Mouse (Mus musculus) forebrain, embryonic 16.5 days (tissue): ENCODE data around the gene Trim25. TPM values are rescaled to one million over a fixed set of nuclear protein-coding genes. Genes with fewer than 3 reads are reported as not detected.

Experiments
- ATAC-seq: fragments of 200-750 bp; cut with Nextera tagmentation; 2 replicates; pipeline ENCODE4 v1.8.0; 2017; ENCODE audit warnings: mild to moderate bottlenecking, moderate library complexity
- H3K27ac ChIP-seq: fragments of 300-500 bp; sonication (generic); 2 replicates; pipeline ENCODE4 v1.5.1; 2014; ENCODE audit warnings: low read length, control low read depth
- H3K27me3 ChIP-seq: fragments of 300-500 bp; sonication (generic); replicated peaks from 2 replicates; pipeline ENCODE4 v1.6.1; 2014; ENCODE audit warnings: low read length; ENCODE audit not compliant: control insufficient read depth, insufficient read depth
- H3K36me3 ChIP-seq: fragments of 300-500 bp; sonication (generic); 2 replicates; pipeline ENCODE4 v1.6.1; 2014; ENCODE audit not compliant: control insufficient read depth, insufficient read depth
- H3K4me1 ChIP-seq: fragments of 300-500 bp; sonication (generic); replicated peaks from 2 replicates; pipeline ENCODE4 v1.6.1; 2014; ENCODE audit warnings: low read length; ENCODE audit not compliant: control insufficient read depth, insufficient read depth
- H3K4me2 ChIP-seq: fragments of 300-500 bp; sonication (generic); 2 replicates; pipeline ENCODE4 v1.6.1; 2014; ENCODE audit warnings: mild to moderate bottlenecking, low read length, control low read depth
- H3K4me3 ChIP-seq: fragments of 300-500 bp; sonication (generic); replicated peaks from 2 replicates; pipeline ENCODE4 v1.5.1; 2014; ENCODE audit warnings: mild to moderate bottlenecking, low read length, control low read depth
- H3K9ac ChIP-seq: fragments of 300-500 bp; sonication (generic); replicated peaks from 2 replicates; pipeline ENCODE4 v1.6.1; 2014; ENCODE audit warnings: low read depth, low read length, control low read depth
- H3K9me3 ChIP-seq: fragments of 300-500 bp; sonication (generic); 2 replicates; pipeline ENCODE4 v1.6.1; 2016; ENCODE audit warnings: low read length; ENCODE audit not compliant: control insufficient read depth
- WGBS: fragments of 180-500 bp; shearing (Covaris S2); extraction: QIAGEN DNeasy Blood & Tissue Kit; methylation state at CpG from one replicate; pipeline ENCODE4 v1.1.7; 2014; 5-methylcytosine and 5-hydroxymethylcytosine counted together
- polyA plus RNA-seq: library from polyadenylated mRNA; unstranded; fragments of >200 nt; fragmentation: Nextera tagmentation; extraction: Ambion mirVana; gene quantifications from 2 replicates; pipeline ENCODE4 v1.2.1, GENCODE M21; 2015

Trim25 gene
- polyA plus RNA-seq, 1 experiment from 2014 or later = 3.8 TPM

- H3K4me2 ChIP-seq = no peak overlapping the region
- no peak overlapping the region for H3K27ac ChIP-seq
- H3K9me3 ChIP-seq = no peaks in the 10 kb centered on the region
- H3K4me3 ChIP-seq = no peak overlapping the region
- no peak overlapping the region for H3K9ac ChIP-seq
- no peaks in the 10 kb centered on the region for H3K36me3 ChIP-seq
- 87% methylated on average over 6 of the region's 6 CpGs for WGBS
- no peaks in the 10 kb centered on the region for H3K27me3 ChIP-seq
- ATAC-seq = no peak
- peaks cover 4% of the 10 kb centered on the region for H3K4me1 ChIP-seq
These were observed 65.1 kb downstream of the Trim25 start for GRCm38 (mm10) chr11:89064312-89064711.

- no peak overlapping the region for H3K4me3 ChIP-seq
These were observed 66.1 kb downstream of the Trim25 start for GRCm38 (mm10) chr11:89065297-89065696.

GRCm38 (mm10) chr11:89066126-89066525, 67.0 kb downstream of the Trim25 start:
- Histone ChIP-seq H3K9me3 (no peaks in the 10 kb centered on the region), H3K4me2 (no peak overlapping the region), H3K4me3 (no peak overlapping the region), H3K9ac (no peak overlapping the region), H3K36me3 (no peaks in the 10 kb centered on the region), H3K27me3 (no peaks in the 10 kb centered on the region), H3K27ac (no peak overlapping the region), H3K4me1 (no peaks in the 10 kb centered on the region)
- ATAC-seq = no peak
- 80% methylated on average over 6 of the region's 6 CpGs for WGBS

More at GRCm38 (mm10) chr11:89065297-89065696, 66.1 kb downstream of the Trim25 start:
- Histone ChIP-seq H3K4me1 (no peaks in the 10 kb centered on the region), H3K27me3 (no peaks in the 10 kb centered on the region), H3K4me2 (no peak overlapping the region), H3K36me3 (no peaks in the 10 kb centered on the region), H3K9me3 (no peaks in the 10 kb centered on the region), H3K27ac (no peak overlapping the region), H3K9ac (no peak overlapping the region)
- 97% methylated on average over 3 of the region's 3 CpGs for WGBS
- no peak for ATAC-seq

DNA sequence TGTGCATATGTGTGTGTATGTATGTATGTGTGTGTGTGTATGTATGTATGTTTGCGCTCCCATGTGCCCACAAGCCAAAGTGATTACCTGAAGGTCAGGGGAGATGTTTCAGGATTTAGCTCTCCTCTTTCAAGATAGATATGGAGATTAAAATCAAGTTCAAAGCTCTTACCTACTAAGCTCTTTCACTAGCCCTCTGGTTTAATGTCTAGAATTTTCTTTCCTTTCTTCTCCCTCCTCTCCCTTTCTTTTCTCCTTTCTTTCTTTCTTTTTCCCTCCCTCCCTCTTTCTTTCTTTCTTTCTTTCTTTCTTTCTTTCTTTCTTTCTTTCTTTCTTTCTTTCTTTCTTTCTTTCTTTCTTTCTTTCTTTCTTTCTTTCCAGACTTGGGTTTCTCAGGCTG, 67.6 kb downstream of the Trim25 start, which contains the start of gene Dgke:
TSS of gene Dgke (minus strand) at position 101 of the 400 bp plus-strand sequence.
- ATAC-seq = no peak
- Histone ChIP-seq H3K9me3 (no peaks in the 10 kb centered on the region), H3K4me3 (no peak within 1 kb of the TSS), H3K27me3 (no peaks in the 10 kb centered on the region), H3K36me3 (no peaks in the 10 kb centered on the region), H3K9ac (no peak within 1 kb of the TSS), H3K4me2 (no peak within 1 kb of the TSS), H3K27ac (no peak within 1 kb of the TSS), H3K4me1 (no peaks in the 10 kb centered on the region)
- WGBS = 100% methylated on average over 1 of the region's 1 CpGs

DNA sequence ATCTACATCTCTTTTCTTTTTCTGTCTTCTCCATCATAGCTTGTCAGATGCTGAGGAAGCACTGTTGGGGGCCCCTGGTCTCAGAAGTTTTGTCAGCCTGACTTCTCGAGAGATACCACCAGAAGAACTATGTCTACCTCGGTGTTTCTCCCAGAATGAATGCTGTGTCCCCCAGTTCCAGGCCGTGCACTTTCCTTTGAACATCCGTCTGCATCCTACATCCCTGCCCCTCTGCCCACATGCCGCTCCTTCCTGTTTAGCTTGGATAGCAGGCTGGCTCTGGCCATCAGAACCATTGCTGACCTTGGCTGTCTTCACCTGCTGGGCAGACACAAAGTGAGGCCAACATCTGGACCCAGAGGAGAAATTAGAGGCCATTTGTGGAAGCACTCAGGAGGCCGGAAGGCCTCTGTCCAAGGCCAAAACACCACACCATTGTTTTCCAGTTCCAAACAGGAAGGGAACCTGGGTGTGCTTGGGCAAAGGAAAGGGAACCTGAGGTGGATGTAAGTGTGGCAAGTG, 68.2 kb downstream of the Trim25 start:
- no peak overlapping the region for H3K27ac ChIP-seq
- no peak overlapping the region for H3K9ac ChIP-seq
- no peaks in the 10 kb centered on the region for H3K27me3 ChIP-seq
- H3K9me3 ChIP-seq = no peaks in the 10 kb centered on the region
- no peak overlapping the region for H3K4me3 ChIP-seq
- no peak for ATAC-seq
- H3K36me3 ChIP-seq = no peaks in the 10 kb centered on the region
- H3K4me1 ChIP-seq = no peaks in the 10 kb centered on the region
- H3K4me2 ChIP-seq = no peak overlapping the region
- 73% methylated on average over 6 of the region's 6 CpGs for WGBS

- Histone ChIP-seq H3K9me3 (no peaks in the 10 kb centered on the region), H3K4me2 (no peak overlapping the region), H3K27me3 (no peaks in the 10 kb centered on the region), H3K4me1 (no peaks in the 10 kb centered on the region), H3K27ac (no peak overlapping the region), H3K9ac (no peak overlapping the region), H3K4me3 (no peak overlapping the region), H3K36me3 (no peaks in the 10 kb centered on the region)
- 74% methylated on average over 11 of the region's 11 CpGs for WGBS
- no peak for ATAC-seq
These were observed 68.8 kb downstream of the Trim25 start for GRCm38 (mm10) chr11:89067871-89068490.

GRCm38 (mm10) chr11:89068649-89069048, 69.5 kb downstream of the Trim25 start:
- Histone ChIP-seq H3K27me3 (no peaks in the 10 kb centered on the region), H3K27ac (no peak overlapping the region), H3K4me1 (no peaks in the 10 kb centered on the region), H3K9ac (no peak overlapping the region), H3K4me2 (no peak overlapping the region), H3K9me3 (no peaks in the 10 kb centered on the region), H3K36me3 (no peaks in the 10 kb centered on the region), H3K4me3 (no peak overlapping the region)
- 93% methylated on average over 14 of the region's 14 CpGs for WGBS
- ATAC-seq = no peak

- no peaks in the 10 kb centered on the region for H3K36me3 ChIP-seq
- H3K4me3 ChIP-seq = no peak overlapping the region
- no peaks in the 10 kb centered on the region for H3K27me3 ChIP-seq
- no peaks in the 10 kb centered on the region for H3K4me1 ChIP-seq
- no peak overlapping the region for H3K9ac ChIP-seq
- no peak overlapping the region for H3K27ac ChIP-seq
- H3K9me3 ChIP-seq = no peaks in the 10 kb centered on the region
- ATAC-seq = no peak
- no peak overlapping the region for H3K4me2 ChIP-seq
- WGBS = 20% methylated on average over 6 of the region's 6 CpGs
These were observed 70.1 kb downstream of the Trim25 start for GRCm38 (mm10) chr11:89069303-89069702.
